Mouse (Mus musculus) embryo, embryonic 11.5 days (tissue): Measurements from ENCODE around the gene Ncmap.

ENCODE experiments used
- DNase-seq: peaks from one replicate; pipeline ENCODE4 v3.0.0-alpha.2; 2012; ENCODE audit warnings: low read depth, low spot score

The Ncmap gene

GRCm38 (mm10) chr4:135397991-135398390, at the start of gene Ncmap:
TSS of gene Ncmap (minus strand) at chr4:135398227.
- no peak for DNase-seq

- no peak for DNase-seq
These were observed 44.4 kb upstream of the Ncmap start for GRCm38 (mm10) chr4:135442473-135442872.

- DNase-seq, result no peak
These were observed 42.0 kb upstream of the Ncmap start for GRCm38 (mm10) chr4:135439904-135440522.

GRCm38 (mm10) chr4:135439188-135439647, 41.2 kb upstream of the Ncmap start:
- DNase-seq, result peak; percentile 61

- DNase-seq, result no peak
These were observed 39.9 kb upstream of the Ncmap start for GRCm38 (mm10) chr4:135437924-135438323.

- no peak for DNase-seq
These were observed 38.3 kb upstream of the Ncmap start for GRCm38 (mm10) chr4:135436291-135436690.

- DNase-seq, result no peak
These were observed 36.4 kb upstream of the Ncmap start for GRCm38 (mm10) chr4:135434395-135434789.

GRCm38 (mm10) chr4:135433443-135434394, 35.7 kb upstream of the Ncmap start, which contains the start of gene Rcan3:
TSS of gene Rcan3 (minus strand) at chr4:135433853.
- DNase-seq, result peak; percentile 77

GRCm38 (mm10) chr4:135433086-135433442, 35.0 kb upstream of the Ncmap start:
- no peak for DNase-seq

GRCm38 (mm10) chr4:135429990-135430760, 32.1 kb upstream of the Ncmap start:
- DNase-seq, result no peak

GRCm38 (mm10) chr4:135429383-135429782, 31.4 kb upstream of the Ncmap start:
- no peak for DNase-seq

GRCm38 (mm10) chr4:135426587-135426986, 28.6 kb upstream of the Ncmap start:
- no peak for DNase-seq

- no peak for DNase-seq
These were observed 27.6 kb upstream of the Ncmap start for GRCm38 (mm10) chr4:135425625-135426024.

- DNase-seq, result no peak
These were observed 22.9 kb upstream of the Ncmap start for GRCm38 (mm10) chr4:135420961-135421360.

- DNase-seq, result no peak
These were observed 22.4 kb upstream of the Ncmap start for GRCm38 (mm10) chr4:135420416-135420815.

GRCm38 (mm10) chr4:135419996-135420395, 22.0 kb upstream of the Ncmap start:
- no peak for DNase-seq

- no peak for DNase-seq
These were observed 18.3 kb upstream of the Ncmap start for GRCm38 (mm10) chr4:135416367-135416766.

- no peak for DNase-seq
These were observed 15.5 kb upstream of the Ncmap start for GRCm38 (mm10) chr4:135413491-135413890.

GRCm38 (mm10) chr4:135411633-135412032, 13.6 kb upstream of the Ncmap start:
- peak; percentile 49 for DNase-seq

- DNase-seq, result no peak
These were observed 8.2 kb upstream of the Ncmap start for GRCm38 (mm10) chr4:135406180-135406579.

- DNase-seq, result no peak
These were observed 6.9 kb upstream of the Ncmap start for GRCm38 (mm10) chr4:135404916-135405315.

- DNase-seq, result no peak
These were observed 6.0 kb upstream of the Ncmap start for GRCm38 (mm10) chr4:135404048-135404447.
